Mouse (Mus musculus) thymus, postnatal 25 days (tissue): ENCODE results near the gene Pigm.

Source experiments
- DNase-seq: peaks from one replicate; pipeline ENCODE4 v3.0.0; 2022

Gene Pigm

DNA sequence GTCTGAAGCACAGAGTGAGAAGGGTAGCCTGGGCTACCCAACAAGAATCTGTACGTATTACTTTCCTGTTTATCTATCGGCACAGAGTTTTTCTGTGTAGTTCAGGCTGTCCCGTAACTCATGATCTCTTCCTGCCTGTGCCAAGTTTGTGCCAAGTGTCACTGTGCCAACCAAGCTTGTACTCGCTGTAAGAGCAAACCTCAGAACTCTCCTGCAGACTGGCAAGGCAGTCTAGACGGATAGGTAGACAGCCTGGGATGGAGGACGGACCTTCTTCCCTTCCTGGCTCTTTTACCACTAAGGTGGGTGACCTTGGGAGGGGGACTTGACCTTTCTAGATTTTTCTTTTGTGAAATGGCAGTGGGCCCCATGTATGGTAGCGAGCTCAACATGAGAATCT lies 38.7 kb downstream of the Pigm start:
- no peak for DNase-seq

DNA sequence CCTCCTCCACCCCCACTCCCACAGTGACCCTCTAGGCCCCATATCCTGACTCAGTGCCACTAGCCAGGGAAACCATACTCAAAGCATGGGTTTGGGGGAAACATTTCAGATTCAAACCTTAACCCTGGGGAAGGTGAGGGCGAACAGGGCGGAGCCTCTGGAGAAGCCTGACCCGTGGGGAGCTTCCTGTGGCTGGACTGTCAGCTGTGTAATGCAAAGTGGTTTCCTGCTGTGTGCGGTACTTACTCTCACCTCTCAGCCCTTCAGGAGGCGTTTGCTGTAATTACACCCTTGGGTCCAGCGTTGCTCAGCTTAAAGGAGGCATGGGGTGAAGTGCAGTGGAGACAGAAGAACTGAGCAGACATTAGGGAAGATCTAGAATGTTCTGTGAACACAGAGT lies 41.8 kb downstream of the Pigm start:
- DNase-seq = no peak

DNA sequence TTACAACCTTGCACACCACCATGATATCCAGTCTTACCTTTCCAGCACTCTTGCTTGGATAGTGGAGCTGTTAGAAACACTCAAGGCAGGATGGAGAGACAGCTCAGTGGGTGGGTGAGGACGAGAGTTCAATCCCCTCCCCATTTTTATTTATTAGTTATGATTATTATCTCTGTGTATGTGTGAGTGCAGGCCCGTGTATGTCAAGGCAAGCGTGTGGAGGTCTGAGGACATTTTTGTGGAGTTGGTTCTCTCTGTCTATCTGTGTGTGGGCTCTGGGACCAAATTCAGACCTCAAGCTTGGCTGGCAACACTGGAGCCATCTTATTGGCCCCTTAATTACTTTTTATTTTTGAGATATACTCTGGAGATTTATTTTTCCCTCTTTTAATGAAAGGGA lies 42.3 kb downstream of the Pigm start:
- DNase-seq = no peak

DNA sequence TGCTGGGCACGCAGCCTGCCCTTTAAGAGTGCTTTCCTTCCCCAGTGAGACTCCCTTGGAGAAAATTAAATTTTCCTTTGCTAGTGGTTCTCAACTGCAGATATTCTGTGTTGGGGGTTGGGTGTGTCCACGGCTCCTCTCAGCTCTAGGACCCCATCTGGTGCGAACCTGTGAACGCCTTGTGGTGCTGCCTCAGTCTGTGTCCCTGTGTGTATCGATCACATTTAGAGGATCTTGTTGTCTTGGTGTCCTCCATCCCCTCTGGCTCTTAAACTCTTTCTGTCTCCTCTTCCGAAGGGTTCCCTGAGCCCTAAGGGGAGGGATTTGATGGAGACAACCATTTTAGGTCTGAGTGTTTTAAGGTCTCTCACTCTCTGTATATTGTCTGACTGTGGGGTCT lies 43.8 kb downstream of the Pigm start:
- no peak for DNase-seq

DNA sequence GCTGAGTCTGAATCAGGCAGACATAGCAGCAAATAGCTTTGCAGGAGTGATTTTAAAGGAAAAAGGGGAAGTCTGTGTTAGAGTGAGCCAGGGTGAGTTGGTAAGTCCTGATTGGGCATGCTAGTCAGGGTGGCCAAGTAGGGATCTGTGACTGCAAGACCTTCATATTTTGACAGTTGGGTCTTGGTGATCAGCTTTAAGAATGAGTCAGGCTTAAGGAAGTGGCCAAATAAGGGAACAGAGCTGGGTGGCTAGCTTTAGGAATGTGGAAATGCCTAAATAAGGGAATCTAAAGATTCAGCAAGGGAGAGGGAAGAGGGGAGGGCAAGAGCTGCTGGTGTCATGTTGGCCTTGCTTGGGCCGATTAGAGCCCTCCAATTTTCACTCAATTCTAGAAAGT lies 47.0 kb downstream of the Pigm start:
- no peak for DNase-seq

DNA sequence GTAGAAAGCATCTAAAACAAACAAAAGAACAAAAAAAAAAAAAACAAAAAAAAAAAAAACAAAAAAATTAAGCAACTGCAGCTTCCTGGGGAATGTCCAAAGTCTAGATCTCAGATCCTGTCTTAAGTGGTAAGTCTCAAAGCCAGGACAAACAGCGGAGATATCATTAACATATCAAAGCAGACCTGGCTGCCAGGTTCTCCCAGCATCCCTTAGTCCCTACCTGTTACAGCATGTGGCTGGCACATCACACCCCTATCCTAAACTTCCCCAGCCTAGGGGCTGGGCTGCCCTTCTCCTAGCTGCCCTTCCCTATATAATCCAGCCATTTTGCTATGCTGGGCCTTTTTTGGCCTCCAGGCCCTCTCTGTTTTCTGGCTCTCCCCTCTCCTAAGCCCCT lies 50.1 kb downstream of the Pigm start:
- DNase-seq = no peak

DNA sequence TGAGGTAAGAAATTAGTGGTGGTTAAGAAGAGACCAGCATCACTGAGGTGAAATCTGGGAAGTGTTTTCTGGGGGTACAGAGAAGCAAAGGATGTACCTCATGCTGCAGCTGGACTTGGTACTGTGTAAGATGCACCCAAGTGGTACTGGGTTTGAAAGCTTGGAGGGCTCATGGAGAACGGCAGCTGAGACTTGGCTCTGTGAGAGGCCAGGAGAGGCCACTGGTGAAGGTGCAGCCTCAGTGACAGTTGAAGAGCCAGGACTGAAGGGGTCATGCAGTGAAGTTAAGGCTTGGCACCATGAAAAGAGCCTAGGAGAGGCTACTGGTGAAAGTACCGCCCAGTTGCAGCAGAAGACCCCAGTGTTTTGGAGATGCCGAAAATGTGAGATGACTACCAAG lies 51.5 kb downstream of the Pigm start:
- no peak for DNase-seq

DNA sequence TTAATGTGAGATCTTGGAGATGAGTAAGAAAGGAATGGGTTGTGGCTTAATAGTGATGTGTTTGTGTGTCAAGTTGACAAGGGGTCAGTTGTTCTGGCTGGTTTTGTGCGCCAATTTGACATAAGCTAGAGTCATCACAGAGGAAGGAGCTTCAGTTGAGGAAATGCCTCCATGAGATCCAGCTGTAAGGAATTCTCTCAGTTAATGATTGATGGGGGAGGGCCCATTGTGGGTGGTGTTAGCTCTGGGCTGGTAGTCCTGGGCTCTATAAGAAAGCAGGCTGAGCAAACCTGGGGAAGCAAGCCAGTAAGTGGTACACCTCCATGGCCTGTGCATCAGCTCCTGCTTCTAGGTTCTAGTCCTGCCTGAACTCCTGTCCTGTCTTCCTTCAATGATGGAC lies 52.3 kb downstream of the Pigm start:
- DNase-seq = no peak

DNA sequence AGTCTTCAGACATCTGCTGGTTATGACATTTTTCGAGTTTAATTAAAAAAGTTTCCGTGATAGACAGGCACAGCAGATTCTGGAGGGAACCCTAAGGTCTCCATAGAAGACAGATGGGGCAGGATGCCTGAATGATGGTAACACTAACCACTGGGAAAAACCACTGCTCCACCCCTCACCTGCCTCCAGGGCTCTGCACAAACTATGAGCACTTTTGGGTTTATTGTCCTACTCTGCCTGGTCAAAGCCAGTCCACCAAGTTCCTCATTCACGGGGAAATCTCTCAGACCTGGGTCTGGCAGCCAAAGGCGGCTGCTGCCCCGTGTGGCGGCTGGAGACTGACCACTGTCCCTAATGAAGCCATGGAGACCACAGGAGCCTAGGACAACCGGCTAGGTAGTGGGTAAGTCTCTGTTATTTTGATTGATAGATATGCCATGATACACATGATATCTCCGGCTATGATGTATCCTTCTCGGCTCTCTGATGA lies 54.4 kb downstream of the Pigm start:
- no peak for DNase-seq

DNA sequence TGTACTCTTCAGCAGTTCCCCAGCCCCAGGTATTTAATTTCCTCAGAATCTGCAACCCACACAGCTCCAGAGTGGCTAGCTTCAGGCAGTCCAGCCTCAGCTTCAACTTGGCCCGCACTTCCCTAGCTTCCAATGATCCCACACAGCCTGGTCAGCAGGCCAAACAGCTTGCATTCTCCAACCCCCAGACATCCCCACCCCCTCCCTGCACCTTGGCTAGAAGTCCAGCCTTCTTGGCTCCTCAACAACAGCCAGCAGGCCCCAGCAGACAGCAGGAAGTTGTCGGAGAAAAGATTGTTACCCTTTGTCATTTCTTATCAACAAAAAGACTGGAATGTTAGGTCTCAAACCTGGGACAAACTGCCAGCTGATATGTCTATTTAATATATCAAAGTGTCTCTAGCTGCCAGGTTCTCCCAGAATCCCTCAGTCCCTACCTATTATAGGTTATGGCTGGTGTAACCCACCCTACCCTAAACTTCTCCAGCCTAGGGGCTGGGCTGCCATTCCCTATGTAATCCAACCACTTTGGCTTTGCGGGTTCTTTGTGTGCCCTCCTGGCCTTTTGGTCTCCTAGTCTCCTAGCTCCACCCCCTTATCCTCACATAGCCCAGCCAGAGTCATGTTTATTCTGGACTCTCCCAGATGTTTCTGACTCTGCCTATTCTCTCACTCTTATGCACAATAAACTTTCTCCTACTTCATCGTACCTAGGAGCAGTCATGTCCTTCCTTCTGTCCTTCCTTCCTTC lies 55.7 kb downstream of the Pigm start:
- DNase-seq = no peak

DNA sequence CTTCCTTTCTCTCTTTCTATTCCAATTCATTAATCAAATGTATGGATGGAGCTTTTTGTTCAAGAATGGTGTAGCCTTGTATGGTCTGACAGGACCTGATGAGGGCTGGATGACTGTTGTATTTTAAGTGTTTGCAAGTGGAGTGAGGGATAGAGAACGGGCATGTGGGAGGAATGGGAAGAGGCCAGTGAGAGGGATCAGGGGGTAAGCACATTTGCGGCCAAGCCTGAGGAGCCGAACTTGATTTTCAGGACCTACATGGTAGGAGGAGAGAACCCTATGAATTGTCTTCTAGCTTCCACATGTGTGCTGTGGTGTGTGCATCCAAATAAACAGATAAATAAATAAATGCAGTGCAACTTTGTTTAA lies 56.2 kb downstream of the Pigm start:
- no peak for DNase-seq

DNA sequence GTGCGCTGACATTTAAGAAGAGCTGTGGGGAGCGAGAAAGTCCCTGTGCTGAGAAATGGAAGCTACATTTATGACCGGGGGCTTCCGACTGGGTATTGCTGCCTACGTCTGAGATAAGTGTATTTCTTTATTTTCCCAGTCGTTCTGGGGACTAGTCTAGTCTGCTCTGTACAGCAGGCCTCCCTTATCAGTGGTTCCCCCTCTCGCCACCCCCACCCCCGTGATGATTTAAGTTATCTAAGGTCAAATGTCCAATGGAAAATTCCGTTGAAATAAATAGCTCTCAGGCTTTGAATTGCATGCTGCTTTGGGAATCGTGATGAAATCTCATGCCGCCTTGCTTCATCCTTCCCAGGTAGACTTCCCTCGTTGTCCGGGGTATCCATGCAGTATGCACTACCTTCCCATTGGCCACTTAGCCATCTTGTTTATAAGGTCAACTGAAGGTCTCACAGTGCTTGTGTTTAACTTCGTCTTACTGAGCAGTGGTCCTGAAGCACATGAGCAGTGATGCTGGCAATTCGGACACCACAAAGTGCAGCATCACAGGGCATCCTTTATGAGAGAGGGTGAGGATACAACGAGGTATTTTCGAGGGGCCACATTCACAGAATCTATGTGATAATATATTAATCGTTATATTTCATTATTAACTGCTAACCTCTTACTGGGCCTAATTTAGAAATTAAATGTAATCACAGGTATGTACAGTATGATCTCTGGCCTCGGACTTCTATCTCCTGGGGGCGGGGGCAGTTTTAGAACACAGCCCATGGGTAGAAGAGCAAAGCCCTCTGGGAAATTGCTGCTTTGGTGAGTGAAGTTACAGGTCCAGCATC lies 56.9 kb downstream of the Pigm start:
- DNase-seq = no peak
